Mouse (Mus musculus) liver, embryonic 14.5 days (tissue): ENCODE data around the gene Itga6. TPM values are rescaled to one million over a fixed set of nuclear protein-coding genes. Genes with fewer than 3 reads are reported as not detected.

Experiments
- ATAC-seq: fragments of 200-750 bp; cut with Nextera tagmentation; 2 replicates; pipeline ENCODE4 v1.8.0; 2017; ENCODE audit warnings: moderate number of reproducible peaks, mild to moderate bottlenecking, moderate library complexity; ENCODE audit not compliant: insufficient read depth
- DNase-seq, 3 experiments: peaks; one replicate each; pipeline ENCODE4 v3.0.0-alpha.2; 2012 to 2013; ENCODE audit warnings: low read depth in 3 of 3, low spot score in 3 of 3
- H3K27ac ChIP-seq: fragments of 300-500 bp; sonication (generic); 2 replicates; pipeline ENCODE4 v1.5.1; 2014; ENCODE audit warnings: moderate library complexity, mild to moderate bottlenecking, control low read depth, inconsistent platforms
- H3K27me3 ChIP-seq: fragments of 300-500 bp; sonication (generic); 2 replicates; pipeline ENCODE4 v1.6.1; 2014; ENCODE audit warnings: mild to moderate bottlenecking, low read length, moderate library complexity; ENCODE audit not compliant: control insufficient read depth, insufficient read depth
- H3K36me3 ChIP-seq: fragments of 300-500 bp; sonication (generic); replicated peaks from 2 replicates; pipeline ENCODE4 v1.6.1; 2014; ENCODE audit warnings: low read depth; ENCODE audit not compliant: control insufficient read depth, insufficient read depth
- H3K4me1 ChIP-seq, 2 experiments: fragments of 200-500 bp in 1 of 2; fragments of 300-500 bp in 1 of 2; sonication (generic) in 1 of 2; replicated peaks; 2 replicates each; pipeline ENCODE4 v1.6.1; 2012 to 2014; ENCODE audit warnings: antibody characterized with exemption in 1 of 2, inconsistent platforms in 1 of 2, low read length in 1 of 2; ENCODE audit not compliant: control insufficient read depth in 2 of 2, insufficient read depth in 2 of 2
- H3K4me2 ChIP-seq: fragments of 300-500 bp; sonication (generic); 2 replicates; pipeline ENCODE4 v1.6.1; 2014; ENCODE audit warnings: low read depth, mild to moderate bottlenecking, control low read depth, moderate library complexity
- H3K4me3 ChIP-seq, 2 experiments: fragments of 200-500 bp in 1 of 2; fragments of 300-500 bp in 1 of 2; sonication (generic) in 1 of 2; 2 replicates each; pipeline ENCODE4 v1.5.1; 2012 to 2014; ENCODE audit warnings: low read depth in 2 of 2, low read length in 2 of 2, mild to moderate bottlenecking in 2 of 2, control low read depth in 1 of 2, inconsistent platforms in 1 of 2, moderate library complexity in 1 of 2; ENCODE audit not compliant: insufficient read depth in 1 of 2
- H3K9ac ChIP-seq: fragments of 300-500 bp; sonication (generic); replicated peaks from 2 replicates; pipeline ENCODE4 v1.6.1; 2014; ENCODE audit warnings: mild to moderate bottlenecking, control low read depth, moderate library complexity
- H3K9me3 ChIP-seq: fragments of 300-500 bp; sonication (generic); 2 replicates; pipeline ENCODE4 v1.6.1; 2016; ENCODE audit warnings: low read length, mixed read lengths; ENCODE audit not compliant: control insufficient read depth
- CTCF ChIP-seq: IDR thresholded peaks from 2 replicates; pipeline ENCODE4 v1.5.1; 2016; ENCODE audit warnings: antibody characterized with exemption, low read depth, control low read depth
- EP300 ChIP-seq: IDR thresholded peaks from 2 replicates; pipeline ENCODE4 v1.6.1; 2016; ENCODE audit warnings: antibody characterized with exemption, low read depth
- WGBS: fragments of 180-500 bp; shearing (Covaris S2); extraction: QIAGEN DNeasy Blood & Tissue Kit; methylation state at CpG from one replicate; pipeline ENCODE4 v1.1.7; 2014; ENCODE audit not compliant: insufficient replicate concordance; 5-methylcytosine and 5-hydroxymethylcytosine counted together
- polyA plus RNA-seq, 2 experiments: library from polyadenylated mRNA; depleted of rRNA in 1 of 2; stranded (reverse) in 1 of 2; unstranded in 1 of 2; fragments of >200 nt; fragmentation: Nextera tagmentation in 1 of 2; extraction: Ambion mirVana in 1 of 2; gene quantifications; 2 replicates each; pipeline versions ENCODE4 v1.2.1 to v1.2.3; 2012 to 2014

Itga6 gene
- polyA plus RNA-seq, 2 experiments = 5.5 to 6.2 TPM

DNA sequence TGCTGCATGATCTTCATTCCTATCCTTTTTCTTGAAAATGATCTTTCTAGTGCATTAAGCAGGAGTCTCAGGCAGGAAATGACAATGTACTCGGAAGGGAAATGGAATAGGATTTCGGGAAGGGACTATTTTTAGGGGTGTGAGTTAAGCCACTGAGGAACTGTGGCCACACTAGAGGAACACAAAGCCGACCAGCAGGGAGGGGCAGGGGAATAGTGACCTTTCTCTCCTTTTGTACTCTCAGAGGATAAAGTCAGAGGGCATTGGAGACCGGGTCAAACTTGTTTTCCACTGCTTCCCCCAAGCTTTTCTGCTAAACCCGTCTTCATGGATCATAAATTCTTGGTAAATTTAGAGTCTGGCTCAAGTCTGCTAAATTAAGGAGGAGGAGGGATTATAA, 122.1 kb downstream of the Itga6 start:
- DNase-seq = no peak
- peaks cover 5 to 13% of the 10 kb centered on the region in 2 experiments for H3K4me1 ChIP-seq
- TF ChIP-seq EP300 = no peak
- TF ChIP-seq CTCF = no peak
- no peaks in the 10 kb centered on the region for H3K36me3 ChIP-seq
- ATAC-seq = no peak
- H3K27ac ChIP-seq = no peak overlapping the region
- H3K27me3 ChIP-seq = no peaks in the 10 kb centered on the region
- no peak overlapping the region for H3K4me2 ChIP-seq
- H3K9ac ChIP-seq = no peak overlapping the region
- H3K9me3 ChIP-seq = no peaks in the 10 kb centered on the region
- H3K4me3 ChIP-seq = no peak overlapping the region
- 14% methylated on average over 5 of the region's 5 CpGs for WGBS

DNA sequence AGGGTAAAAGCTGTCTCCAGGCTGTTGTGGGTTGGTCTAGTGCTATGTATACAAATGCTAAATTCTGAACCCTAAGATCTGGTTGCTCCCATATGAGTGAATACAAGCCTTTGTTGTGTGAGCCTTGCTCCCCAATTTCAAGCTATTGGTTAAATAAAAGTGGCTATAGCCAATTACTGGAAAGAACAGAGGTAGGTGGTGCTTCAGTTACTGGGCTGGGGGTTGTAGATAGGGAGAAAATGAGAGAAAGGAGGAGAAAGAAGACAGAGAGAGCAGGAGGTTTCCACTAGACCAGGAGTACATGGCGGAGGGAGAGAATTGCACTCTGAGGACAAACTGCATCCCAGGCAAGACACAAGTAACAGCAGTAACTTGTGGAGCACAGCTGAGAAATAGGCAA, 122.8 kb downstream of the Itga6 start:
- no peak for ATAC-seq

DNA sequence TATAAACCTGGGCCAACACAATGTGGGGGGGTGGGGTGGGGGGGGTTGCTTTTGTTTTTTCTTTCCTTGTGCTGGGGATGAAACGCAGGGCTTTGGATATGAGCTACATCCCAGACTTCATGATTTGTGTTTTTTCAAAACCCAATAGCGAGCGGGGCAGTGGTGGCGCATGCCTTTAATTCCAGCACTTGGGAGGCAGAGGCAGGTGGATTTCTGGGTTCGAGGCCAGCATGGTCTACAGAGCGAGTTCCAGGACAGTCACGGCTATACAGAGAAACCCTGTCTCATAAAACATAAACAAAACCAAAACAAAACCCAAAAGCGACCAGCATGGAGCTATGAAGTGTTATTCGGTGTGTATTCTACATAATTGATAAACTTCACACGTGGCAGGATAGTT, 126.7 kb downstream of the Itga6 start:
- TF ChIP-seq CTCF (no peak), EP300 (no peak)
- Histone ChIP-seq H3K27ac (no peak overlapping the region), H3K4me1 (peaks cover 17 to 37% of the 10 kb centered on the region in 2 experiments), H3K4me3 (peak overlapping the region in 1 of 2 experiments; percentile 88; a peak in 2 of 4 replicates), H3K4me2 (peak overlapping the region; percentile 83), H3K9me3 (no peaks in the 10 kb centered on the region), H3K9ac (no peak overlapping the region), H3K27me3 (no peaks in the 10 kb centered on the region), H3K36me3 (no peaks in the 10 kb centered on the region; the same call in 1 of the 2 replicates)
- ATAC-seq (no peak), DNase-seq (no peak)
- WGBS = 67% methylated on average over 10 of the region's 10 CpGs

More for the DNA sequence above, 122.8 kb downstream of the Itga6 start:
- H3K36me3 ChIP-seq = no peaks in the 10 kb centered on the region
- no peak overlapping the region for H3K4me3 ChIP-seq
- no peak overlapping the region for H3K27ac ChIP-seq
- no peaks in the 10 kb centered on the region for H3K27me3 ChIP-seq
- no peak for DNase-seq
- no peaks in the 10 kb centered on the region for H3K9me3 ChIP-seq
- H3K4me2 ChIP-seq = no peak overlapping the region
- H3K4me1 ChIP-seq = peaks cover 6 to 16% of the 10 kb centered on the region in 2 experiments
- no peak for TF ChIP-seq CTCF
- TF ChIP-seq EP300 = no peak
- no peak overlapping the region for H3K9ac ChIP-seq
- 89% methylated on average over 1 of the region's 1 CpGs for WGBS

DNA sequence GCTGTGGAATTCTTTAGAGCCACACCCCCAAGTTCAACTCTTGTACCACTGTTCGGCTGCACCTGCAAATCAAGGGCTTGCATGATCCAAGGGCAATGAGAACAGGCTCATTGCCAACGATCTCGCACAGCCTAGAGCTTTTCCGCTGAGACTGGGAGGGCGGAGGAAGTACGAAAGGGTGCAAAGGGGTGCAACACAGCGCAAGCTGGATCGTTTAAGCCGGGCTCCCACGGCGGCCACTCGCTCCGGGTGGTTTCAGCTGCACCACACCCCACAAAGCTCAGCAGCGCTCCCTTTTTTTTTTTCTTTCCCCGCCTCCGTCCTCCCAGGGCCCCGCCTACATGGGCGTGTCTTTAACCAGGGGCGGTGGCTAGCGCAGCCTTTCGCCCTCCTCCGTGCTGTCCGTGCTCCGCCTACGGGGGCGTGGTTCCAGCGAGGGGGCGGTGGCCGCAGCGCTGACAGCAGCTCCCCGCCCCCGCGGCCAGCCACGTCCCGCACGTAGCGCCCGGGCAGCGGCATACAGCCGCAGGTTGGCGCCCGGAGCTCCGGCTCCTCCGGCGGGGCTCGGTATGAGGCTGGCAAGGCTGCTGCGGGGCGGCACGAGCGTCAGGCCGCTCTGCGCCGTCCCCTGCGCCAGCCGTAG, 127.5 kb downstream of the Itga6 start, which contains the start of gene Pdk1:
Gene Pdk1, plus strand, starts transcription at position 424 of the 643 bp plus-strand sequence.
- WGBS = under 1% methylated on average over 55 of the region's 55 CpGs
- Histone ChIP-seq H3K9ac (peak within 1 kb of the TSS; percentile 93), H3K27ac (peak within 1 kb of the TSS; percentile 90), H3K27me3 (no peaks in the 10 kb centered on the region), H3K4me2 (peak within 1 kb of the TSS; percentile 92), H3K4me1 (peaks cover 20 to 38% of the 10 kb centered on the region in 2 experiments), H3K36me3 (no peaks in the 10 kb centered on the region; the same call in 1 of the 2 replicates), H3K4me3 (peak within 1 kb of the TSS; percentile 78 to 88), H3K9me3 (no peaks in the 10 kb centered on the region)
- peak; percentile 94 for ATAC-seq
- TF ChIP-seq CTCF (peak; percentile 44; the same call in 1 of the 2 replicates), EP300 (peak; percentile 67; the same call in 1 of the 2 replicates)
- peak; percentile 94 to 96 (median 95) for DNase-seq

DNA sequence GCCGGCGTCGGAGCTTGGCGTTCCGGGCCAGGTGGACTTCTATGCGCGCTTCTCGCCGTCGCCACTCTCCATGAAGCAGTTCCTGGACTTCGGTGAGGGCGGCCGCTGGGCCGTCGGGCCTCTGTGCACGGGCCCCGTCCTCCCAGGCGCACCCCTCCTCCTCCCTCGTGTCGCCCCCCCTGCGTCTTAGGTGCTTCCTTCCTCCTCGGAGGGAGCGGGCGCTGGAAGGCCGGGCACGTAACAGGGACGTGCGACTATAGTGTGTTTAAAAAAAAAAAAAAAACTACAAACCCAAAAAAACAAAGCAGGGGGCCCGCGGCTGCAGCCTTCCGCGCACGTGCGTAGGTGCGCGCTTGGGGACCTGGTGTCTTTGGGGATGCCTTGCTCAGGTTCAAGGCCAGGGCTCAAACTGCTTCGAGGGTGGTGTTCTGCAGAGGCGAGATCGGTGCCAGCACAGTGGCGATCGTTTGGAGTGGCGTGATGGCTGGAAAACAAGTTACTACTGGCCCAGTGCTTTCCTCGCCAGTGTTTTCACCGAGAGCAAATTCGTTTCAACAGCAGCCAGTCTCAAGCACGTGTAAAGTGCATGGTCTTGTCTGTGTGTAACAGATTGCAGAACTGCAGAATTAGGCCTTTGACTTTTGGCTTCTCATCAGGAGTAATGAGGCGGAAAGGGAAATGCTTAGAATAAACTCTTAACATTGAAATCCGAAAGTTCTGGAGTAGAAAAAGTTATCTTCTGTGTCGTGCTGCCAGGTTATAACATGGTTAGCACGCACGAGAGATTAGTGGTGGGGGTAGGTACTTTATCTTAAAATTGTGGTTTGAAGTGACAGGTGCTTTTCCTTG, 128.3 kb downstream of the Itga6 start:
- Histone ChIP-seq H3K27ac (peak overlapping the region; percentile 90), H3K4me1 (peaks cover 25 to 44% of the 10 kb centered on the region in 2 experiments), H3K4me2 (peak overlapping the region; percentile 92), H3K27me3 (no peaks in the 10 kb centered on the region), H3K9ac (peak overlapping the region; percentile 93), H3K36me3 (no peaks in the 10 kb centered on the region; the same call in 1 of the 2 replicates), H3K9me3 (no peaks in the 10 kb centered on the region), H3K4me3 (peak overlapping the region; percentile 70 to 88)
- ATAC-seq (peak; percentile 58), DNase-seq (peak in 1 of 3 experiments; percentile 49)
- under 1% methylated on average over 51 of the region's 51 CpGs for WGBS
- TF ChIP-seq CTCF = no peak
- peak; percentile 51; the same call in 1 of the 2 replicates for TF ChIP-seq EP300
